Mouse (Mus musculus) G1E (cell line): ENCODE measurements at regions not wholly inside any gene's neighbourhood (a gene's known extent, or its start where the extent isn't known, plus 50 kb on each side); places are given as distances from the start of the nearest gene placed in this dataset.

Source experiments
- CTCF ChIP-seq: IDR thresholded peaks from 2 replicates; pipeline ENCODE4 v1.5.1; 2012; ENCODE audit warnings: low read depth, low read length, inconsistent platforms, mixed read lengths
- GATA1 ChIP-seq: IDR thresholded peaks from 2 replicates; pipeline ENCODE4 v1.6.1; 2012; ENCODE audit warnings: borderline replicate concordance, low read length, inconsistent platforms, mixed read lengths
- POLR2AphosphoS5 ChIP-seq: IDR thresholded peaks from 2 replicates; pipeline ENCODE4 v1.6.1; 2012; ENCODE audit warnings: low read depth, low read length, inconsistent platforms; ENCODE audit not compliant: insufficient replicate concordance
- TAL1 ChIP-seq: conservative IDR thresholded peaks from 2 replicates; pipeline ENCODE4 v1.6.1; 2012; ENCODE audit warnings: low read depth, low read length, inconsistent platforms, mixed read lengths

GRCm38 (mm10) chr9:101733611-101734225 lies 127.9 kb upstream of the 9630041A04Rik start:
- TF ChIP-seq CTCF (no peak), GATA1 (no peak), TAL1 (no peak), POLR2AphosphoS5 (no peak)
